27 mouse cellular contexts compared by ENCODE assay signal in the genomic region with DNA sequence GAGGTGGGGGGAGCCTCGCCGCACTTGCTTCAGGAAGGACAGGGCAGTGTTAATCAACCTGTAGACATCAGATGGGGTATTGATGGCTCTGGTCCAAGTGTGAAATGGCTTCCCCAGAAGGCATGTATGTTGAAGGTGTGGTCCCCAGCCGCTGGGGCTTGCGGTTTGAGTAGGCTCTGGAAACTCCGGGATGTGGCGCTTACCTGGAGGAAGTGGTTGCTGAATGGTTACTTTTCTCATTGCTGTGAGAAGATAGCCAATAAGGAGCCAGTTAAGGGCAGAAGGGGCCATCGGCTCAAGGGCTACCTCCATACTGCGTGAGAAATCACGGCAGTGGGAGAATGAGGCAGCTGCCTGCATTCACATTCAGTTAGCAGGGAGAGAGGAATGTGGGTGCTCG.
DNase-seq lines count a peak whose midpoint lies in the region; ATAC-seq lines count a peak whose summit lies in the region.
"Had no signal": no experiment of that assay in that cellular context is flagged by ENCODE, and none has a peak within 500 bp of the region (broad histone marks: within the 10 kb centered on the region; RNA-seq: fewer than 3 reads in every experiment).

No protein-coding gene starts in this region.

- H3K9ac ChIP-seq in forebrain, embryonic 11.5 days (ENCODE audit: low read length), result no peak overlapping the region
- no peak overlapping the region for H3K9ac ChIP-seq in forebrain, embryonic 14.5 days (ENCODE audit: low read length)
- H3K9ac ChIP-seq in heart, embryonic 11.5 days (ENCODE audit: low read depth, low read length), result no peak overlapping the region
- H3K9ac ChIP-seq in kidney, embryonic 15.5 days, result no peak overlapping the region
- H3K9ac ChIP-seq: embryonic facial prominence, embryonic 12.5 days; embryonic facial prominence, embryonic 15.5 days; forebrain, embryonic 13.5 days; heart, embryonic 12.5 days; heart, embryonic 15.5 days; hindbrain, embryonic 13.5 days had no signal

- no peaks in the 10 kb centered on the region for H3K36me3 ChIP-seq in forebrain, embryonic 11.5 days (ENCODE audit: control insufficient read depth, insufficient read depth, low read length)
- H3K36me3 ChIP-seq in forebrain, embryonic 14.5 days (ENCODE audit: control insufficient read depth, insufficient read depth, low read length), result no peaks in the 10 kb centered on the region
- H3K36me3 ChIP-seq in heart, embryonic 11.5 days (ENCODE audit: control insufficient read depth, insufficient read depth, low read length), result no peaks in the 10 kb centered on the region
- no peaks in the 10 kb centered on the region for H3K36me3 ChIP-seq in kidney, embryonic 15.5 days
- H3K36me3 ChIP-seq: embryonic facial prominence, embryonic 12.5 days; embryonic facial prominence, embryonic 15.5 days; heart, embryonic 12.5 days; heart, embryonic 15.5 days; hindbrain, embryonic 10.5 days; hindbrain, embryonic 13.5 days had no signal

- no peaks in the 10 kb centered on the region for H3K4me1 ChIP-seq in forebrain, embryonic 11.5 days (replicated peaks; ENCODE audit: control insufficient read depth, insufficient read depth, low read length)
- no peaks in the 10 kb centered on the region for H3K4me1 ChIP-seq in forebrain, embryonic 14.5 days (ENCODE audit: control insufficient read depth, insufficient read depth, low read length)
- H3K4me1 ChIP-seq in heart, embryonic 11.5 days (ENCODE audit: control insufficient read depth, insufficient read depth, low read length), result no peaks in the 10 kb centered on the region
- peaks cover 6% of the 10 kb centered on the region for H3K4me1 ChIP-seq in kidney, embryonic 15.5 days
- H3K4me1 ChIP-seq: embryonic facial prominence, embryonic 12.5 days; embryonic facial prominence, embryonic 15.5 days; heart, embryonic 12.5 days; heart, embryonic 15.5 days; hindbrain, embryonic 13.5 days had no signal

- WGBS in forebrain, embryonic 11.5 days, result 91% methylated on average over 10 of the region's 10 CpGs
- 86% methylated on average over 10 of the region's 10 CpGs for WGBS in forebrain, embryonic 14.5 days
- 75% methylated on average over 10 of the region's 10 CpGs for WGBS in heart, embryonic 11.5 days (ENCODE audit: insufficient replicate concordance)
- WGBS in kidney, embryonic 15.5 days, result 69% methylated on average over 10 of the region's 10 CpGs

- H3K27me3 ChIP-seq in forebrain, embryonic 11.5 days (ENCODE audit: control insufficient read depth, insufficient read depth, low read length), result no peaks in the 10 kb centered on the region
- no peaks in the 10 kb centered on the region for H3K27me3 ChIP-seq in forebrain, embryonic 14.5 days (replicated peaks; ENCODE audit: control insufficient read depth, insufficient read depth, low read length)
- no peaks in the 10 kb centered on the region for H3K27me3 ChIP-seq in heart, embryonic 11.5 days (ENCODE audit: control insufficient read depth, insufficient read depth, low read length)
- peaks cover 5% of the 10 kb centered on the region; the same call in 1 of the 2 replicates for H3K27me3 ChIP-seq in kidney, embryonic 15.5 days
- H3K27me3 ChIP-seq: embryonic facial prominence, embryonic 12.5 days; embryonic facial prominence, embryonic 15.5 days; forebrain, embryonic 13.5 days; heart, embryonic 15.5 days; hindbrain, embryonic 13.5 days had no signal

- no peak overlapping the region for H3K4me2 ChIP-seq in forebrain, embryonic 11.5 days (ENCODE audit: low read depth, low read length, severe bottlenecking)
- no peak overlapping the region for H3K4me2 ChIP-seq in forebrain, embryonic 14.5 days (ENCODE audit: low read length)
- H3K4me2 ChIP-seq in heart, embryonic 11.5 days, result no peak overlapping the region
- 0 out of 2 replicates have a peak overlapping the region, but pooled peaks have one; percentile 4 for H3K4me2 ChIP-seq in kidney, embryonic 15.5 days
- H3K4me2 ChIP-seq: embryonic facial prominence, embryonic 12.5 days; embryonic facial prominence, embryonic 15.5 days; forebrain, embryonic 13.5 days; heart, embryonic 12.5 days; heart, embryonic 15.5 days; hindbrain, embryonic 13.5 days had no signal

- H3K4me3 ChIP-seq in forebrain, embryonic 11.5 days (ENCODE audit: low read depth, low read length), result no peak overlapping the region
- H3K4me3 ChIP-seq in forebrain, embryonic 14.5 days (ENCODE audit: low read depth, low read length), result no peak overlapping the region
- H3K4me3 ChIP-seq in heart, embryonic 11.5 days (ENCODE audit: low read depth, low read length), result no peak overlapping the region
- H3K4me3 ChIP-seq in kidney, embryonic 15.5 days (replicated peaks), result no peak overlapping the region
- H3K4me3 ChIP-seq: embryonic facial prominence, embryonic 12.5 days; embryonic facial prominence, embryonic 15.5 days; forebrain, embryonic 13.5 days; gastrocnemius, adult 2 months; heart, embryonic 12.5 days; heart, embryonic 15.5 days; hindbrain, embryonic 10.5 days; hindbrain, embryonic 13.5 days had no signal

- no peak overlapping the region for H3K27ac ChIP-seq in forebrain, embryonic 11.5 days (ENCODE audit: low read depth, low read length)
- H3K27ac ChIP-seq in forebrain, embryonic 14.5 days (ENCODE audit: low read depth, low read length), result no peak overlapping the region
- H3K27ac ChIP-seq in heart, embryonic 11.5 days (ENCODE audit: low read depth, low read length), result no peak overlapping the region
- no peak overlapping the region for H3K27ac ChIP-seq in kidney, embryonic 15.5 days
- H3K27ac ChIP-seq: embryonic facial prominence, embryonic 12.5 days; embryonic facial prominence, embryonic 15.5 days; forebrain, embryonic 13.5 days; gastrocnemius, adult 2 months; heart, embryonic 15.5 days; hindbrain, embryonic 10.5 days; hindbrain, embryonic 13.5 days had no signal

- DNase-seq in forebrain, embryonic 11.5 days (ENCODE audit: low spot score), result peak; percentile 32
- DNase-seq in forebrain, embryonic 14.5 days (ENCODE audit: low spot score), result no peak
- DNase-seq in heart, adult 11 months, result peak; percentile 82
- no peak for DNase-seq in kidney, adult 9 months
- no peak for DNase-seq in embryo, embryonic 9.5 days (ENCODE audit: extremely low spot score)
- DNase-seq: adrenal gland, postnatal 10 days; adrenal gland, postnatal 36 days; cerebellum, adult 18-20 months; cerebellum, adult 9-10 months; cerebellum, postnatal 14 days; gastrocnemius, adult 2 months; gastrocnemius, postnatal 14 days; heart, adult 18-20 months; heart, postnatal 10 days; heart, postnatal 36 days; kidney, adult 11 months had no signal

- H3K9me3 ChIP-seq in forebrain, embryonic 11.5 days (ENCODE audit: control insufficient read depth, low read length), result no peaks in the 10 kb centered on the region
- H3K9me3 ChIP-seq in forebrain, embryonic 14.5 days (replicated peaks; ENCODE audit: control insufficient read depth, low read length), result no peaks in the 10 kb centered on the region
- H3K9me3 ChIP-seq in heart, embryonic 11.5 days (replicated peaks; ENCODE audit: control insufficient read depth, low read length), result no peaks in the 10 kb centered on the region
- no peaks in the 10 kb centered on the region for H3K9me3 ChIP-seq in kidney, embryonic 15.5 days (replicated peaks)
- H3K9me3 ChIP-seq: embryonic facial prominence, embryonic 12.5 days; embryonic facial prominence, embryonic 15.5 days; forebrain, embryonic 13.5 days; heart, embryonic 12.5 days; heart, embryonic 15.5 days; hindbrain, embryonic 10.5 days; hindbrain, embryonic 13.5 days had no signal

- ATAC-seq in forebrain, embryonic 11.5 days (replicated peaks; ENCODE audit: low FRiP score), result no peak
- no peak for ATAC-seq in forebrain, embryonic 14.5 days
- no peak for ATAC-seq in heart, embryonic 11.5 days (replicated peaks; ENCODE audit: insufficient number of reproducible peaks, low FRiP score, low TSS enrichment)
- ATAC-seq in kidney, embryonic 15.5 days (replicated peaks; ENCODE audit: low FRiP score), result no peak
- ATAC-seq: activated CD4-positive, CD25-positive, alpha-beta regulatory T cell, adult 4 months; forebrain, embryonic 13.5 days; hindbrain, embryonic 16.5 days had no signal

Comparison
In these comparisons a context has a peak if more than half of its experiments do, and no peak if none do; other contexts are left out.
1. DNase-seq: peak in forebrain, embryonic 11.5 days (single experiment) and heart, adult 11 months (single experiment); none in forebrain, embryonic 14.5 days (single experiment), kidney, adult 9 months (single experiment) and embryo, embryonic 9.5 days (single experiment).